Mouse (Mus musculus) c-Kit-positive CD71-negative TER-119-negative erythroid progenitor cells, embryonic 14.5 days (primary cell): Measurements from ENCODE around the gene Lamb3.

ENCODE experiments used
- DNase-seq: peaks from one replicate; pipeline ENCODE4 v3.0.0-alpha.2; 2013; ENCODE audit warnings: low read depth

Lamb3 gene

GRCm38 (mm10) chr1:193201383-193201778 lies 6.1 kb upstream of the Lamb3 start, which contains the start of gene Traf3ip3:
Gene Traf3ip3, minus strand, starts transcription at chr1:193201703.
- peak; percentile 69 for DNase-seq

GRCm38 (mm10) chr1:193203821-193204220 lies 3.7 kb upstream of the Lamb3 start:
- DNase-seq: no peak

GRCm38 (mm10) chr1:193205431-193205830 lies 2.1 kb upstream of the Lamb3 start:
- no peak for DNase-seq

DNA sequence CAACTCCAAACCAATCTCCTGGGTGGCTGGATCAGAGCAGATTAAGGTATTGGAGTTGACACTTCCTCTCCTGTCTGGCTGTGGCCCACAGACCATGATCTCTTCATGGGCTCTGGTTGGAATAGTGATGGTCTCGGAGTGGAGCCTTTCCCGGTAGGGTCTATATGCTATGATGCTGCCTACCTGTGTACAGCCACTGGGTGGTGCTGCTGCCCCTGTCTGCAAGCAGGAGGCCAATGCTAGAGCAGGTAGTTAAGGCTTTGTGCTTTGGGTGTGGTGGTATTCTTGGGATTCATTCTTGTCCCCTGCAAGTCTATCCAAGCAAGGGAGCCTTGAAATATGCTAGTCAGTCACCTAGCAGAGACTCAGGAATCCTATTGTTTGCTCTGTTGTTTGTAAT lies 679 bp downstream of the Lamb3 start:
- no peak for DNase-seq

GRCm38 (mm10) chr1:193211371-193211770 lies 3.9 kb downstream of the Lamb3 start:
- no peak for DNase-seq

DNA sequence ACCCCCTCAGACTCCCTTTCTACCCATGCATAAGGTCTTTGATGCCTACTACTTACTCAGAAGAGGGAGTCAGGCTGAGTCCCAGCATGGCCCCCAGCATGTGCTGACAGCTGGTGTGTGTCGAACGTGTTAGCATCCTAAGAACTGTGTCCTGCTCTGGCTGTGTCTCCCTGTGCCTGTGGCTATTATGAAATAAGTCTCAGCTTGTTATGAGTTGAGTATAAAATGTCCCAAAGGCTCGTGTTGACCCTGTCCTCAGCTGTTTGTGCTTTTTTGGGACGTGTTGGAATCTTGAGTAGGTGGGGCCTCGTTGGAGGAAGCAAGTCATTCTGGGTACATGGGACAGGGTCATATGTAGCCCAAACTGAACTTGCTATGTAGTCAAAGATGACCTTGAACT lies 6.6 kb downstream of the Lamb3 start:
- DNase-seq: no peak

DNA sequence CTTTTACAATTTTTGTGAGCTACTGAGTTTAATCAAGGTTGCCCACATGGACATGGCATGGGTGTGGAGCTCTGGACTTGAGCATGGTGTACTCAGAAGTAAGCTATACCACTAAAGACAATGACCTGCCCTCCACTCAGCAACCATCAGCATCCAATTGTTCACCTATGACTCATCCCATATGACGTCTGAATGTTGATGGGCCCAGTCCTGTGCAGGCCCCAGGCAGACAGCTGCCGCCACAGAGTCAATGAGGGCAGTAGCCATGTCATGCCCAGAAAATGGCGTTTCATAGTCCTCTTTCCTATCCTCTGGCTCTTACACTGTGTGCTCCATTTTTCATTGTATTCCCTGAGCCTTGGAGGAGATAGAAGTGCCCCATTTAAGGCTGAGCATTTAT lies 8.5 kb downstream of the Lamb3 start:
- no peak for DNase-seq

DNA sequence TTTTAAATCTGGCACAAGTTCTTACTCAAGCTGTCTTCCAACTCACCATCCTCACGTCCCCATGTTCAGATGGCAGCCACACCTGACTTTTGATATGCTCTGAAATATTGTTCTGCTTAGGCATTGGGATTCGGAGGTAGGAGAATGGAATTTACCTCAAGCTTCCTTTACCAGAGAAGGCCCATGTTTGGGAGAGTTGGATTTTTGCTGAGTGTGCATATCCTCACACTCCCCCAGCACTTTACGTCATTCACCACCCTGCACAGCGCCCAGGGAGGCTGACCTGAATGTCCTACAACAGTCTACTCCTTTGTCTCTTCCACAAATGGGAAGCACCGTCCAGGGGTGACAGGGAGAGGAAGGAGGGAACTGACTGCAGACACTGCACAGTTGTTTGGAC lies 12.9 kb downstream of the Lamb3 start:
- DNase-seq: no peak

DNA sequence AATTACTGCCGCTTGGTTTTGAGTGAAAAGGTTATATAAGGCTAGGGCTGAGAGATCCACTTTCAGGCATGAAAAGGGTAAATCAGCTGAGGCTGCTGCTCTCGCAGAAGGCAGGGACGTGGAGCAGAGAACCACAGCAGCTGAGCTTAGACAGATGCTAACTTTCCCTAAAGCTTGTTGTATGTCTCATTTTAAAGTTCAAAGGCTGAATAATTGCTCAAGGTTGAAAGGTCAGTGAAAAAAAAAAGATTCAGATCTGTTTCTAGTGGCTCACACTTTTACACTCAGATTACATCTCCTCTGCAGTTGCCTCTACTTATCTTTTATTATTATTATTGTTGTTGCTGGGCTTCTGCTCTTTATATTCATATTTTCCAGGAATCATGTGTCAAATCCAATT lies 18.0 kb downstream of the Lamb3 start:
- DNase-seq: no peak

DNA sequence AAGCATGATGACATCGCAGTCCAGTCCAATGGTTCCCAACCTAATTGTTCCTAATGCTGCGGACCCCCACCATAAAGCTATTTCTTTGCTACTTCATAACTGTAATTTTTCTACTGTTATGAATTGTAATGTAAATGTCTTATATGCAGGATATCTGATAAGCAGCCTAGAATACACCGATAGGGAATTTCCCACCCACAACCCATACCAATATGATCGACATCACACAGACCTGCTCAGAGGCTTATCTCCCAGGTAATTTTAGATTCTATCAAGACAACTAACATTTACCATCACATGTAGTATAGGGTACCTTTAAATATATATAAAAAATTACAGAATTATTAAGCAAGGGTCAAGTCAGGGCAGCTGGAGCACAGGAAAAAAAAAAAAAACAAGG lies 18.6 kb downstream of the Lamb3 start:
- no peak for DNase-seq

- DNase-seq: no peak
Observed at GRCm38 (mm10) chr1:193226724-193227522, 19.4 kb downstream of the Lamb3 start.

DNA sequence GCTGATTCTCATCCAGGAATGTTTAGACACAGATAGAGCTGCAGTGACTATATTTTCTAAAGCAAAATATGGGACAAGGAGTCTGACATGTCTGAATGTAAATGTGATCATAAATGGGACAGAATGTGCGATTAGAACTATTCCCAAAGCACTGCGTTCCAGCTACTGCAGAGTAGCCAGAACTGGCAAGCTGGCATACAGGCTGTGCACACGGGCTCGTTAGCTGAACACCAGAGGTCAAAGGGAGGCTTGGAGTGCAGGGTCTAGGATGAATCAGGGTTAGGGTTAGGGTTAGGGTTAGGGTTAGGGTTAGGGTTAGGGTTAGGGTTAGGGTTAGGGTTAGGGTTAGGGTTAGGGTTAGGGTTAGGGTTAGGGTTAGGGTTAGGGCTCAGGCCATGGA lies 20.0 kb downstream of the Lamb3 start:
- no peak for DNase-seq

- DNase-seq: no peak
Observed at GRCm38 (mm10) chr1:193229570-193229969, 22.1 kb downstream of the Lamb3 start.

DNA sequence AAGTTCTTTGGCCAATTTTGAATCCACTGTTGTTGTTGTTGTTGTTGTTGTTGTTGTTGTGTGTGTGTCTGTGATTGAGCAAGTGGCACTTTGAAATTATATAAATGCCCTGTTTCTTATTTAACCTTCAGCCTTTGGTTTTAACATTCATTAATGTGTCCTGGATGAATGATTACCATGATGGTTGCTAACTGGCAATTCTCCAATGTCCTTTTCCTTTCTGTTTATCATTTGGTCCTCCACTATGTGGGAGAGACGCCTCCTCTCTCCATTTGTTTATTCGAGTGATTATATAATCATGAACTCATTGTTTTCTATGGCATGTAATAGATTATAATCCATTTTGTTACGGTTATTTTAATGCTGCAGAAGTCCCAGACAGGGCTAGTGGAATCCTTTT lies 23.0 kb downstream of the Lamb3 start:
- DNase-seq: no peak

DNA sequence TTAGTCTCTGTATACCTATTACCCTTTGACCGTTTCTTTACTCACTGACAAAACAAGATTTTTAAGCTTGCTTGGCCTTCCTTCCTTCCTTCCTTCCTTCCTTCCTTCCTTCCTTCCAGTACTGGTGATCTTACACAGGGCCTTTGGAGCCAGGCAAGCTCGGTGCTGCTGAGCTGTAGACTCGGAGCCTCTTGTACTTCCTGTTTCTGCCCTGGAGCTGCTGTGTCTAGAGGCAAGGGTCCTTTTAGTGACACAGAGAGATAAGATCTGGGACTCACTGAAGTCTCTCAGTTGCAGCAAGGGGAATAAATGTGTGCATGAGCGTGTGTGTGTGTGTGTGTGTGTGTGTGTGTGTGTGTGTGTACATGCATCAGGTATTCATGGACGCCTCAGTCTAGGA lies 23.4 kb downstream of the Lamb3 start:
- peak; percentile 10 for DNase-seq

GRCm38 (mm10) chr1:193232732-193233131 lies 25.2 kb downstream of the Lamb3 start:
- DNase-seq: no peak

DNA sequence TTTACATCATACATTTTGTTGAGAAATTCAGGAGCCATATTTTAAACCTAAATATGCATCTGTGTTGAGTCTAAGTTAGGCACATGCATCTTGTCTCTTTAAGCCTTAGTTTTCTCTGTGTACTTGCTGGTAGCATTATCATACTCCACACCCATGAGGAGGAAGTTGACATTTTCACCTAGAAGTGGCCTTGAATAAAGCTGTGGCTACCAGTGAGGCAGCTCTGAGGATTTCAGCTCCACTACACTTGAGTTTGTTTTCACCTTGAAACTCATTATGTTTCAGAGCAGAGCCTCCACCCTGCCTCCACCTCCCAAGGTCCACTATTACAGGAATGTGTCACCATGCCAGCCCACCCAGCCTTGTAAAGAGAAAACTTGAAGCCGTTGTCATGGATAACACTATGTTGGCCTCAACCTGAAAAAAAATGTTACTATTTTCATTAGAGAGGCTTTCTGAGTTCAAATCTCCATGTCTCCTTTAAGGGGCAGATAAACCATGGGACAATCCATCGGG lies 26.7 kb downstream of the Lamb3 start:
- DNase-seq: no peak

GRCm38 (mm10) chr1:193234930-193235329 lies 27.4 kb downstream of the Lamb3 start:
- DNase-seq: no peak

GRCm38 (mm10) chr1:193238426-193238825 lies 30.9 kb downstream of the Lamb3 start:
- DNase-seq: no peak

- no peak for DNase-seq
Observed at GRCm38 (mm10) chr1:193241436-193241835, 33.9 kb downstream of the Lamb3 start.

- no peak for DNase-seq
Observed at GRCm38 (mm10) chr1:193242238-193242637, 34.7 kb downstream of the Lamb3 start.

DNA sequence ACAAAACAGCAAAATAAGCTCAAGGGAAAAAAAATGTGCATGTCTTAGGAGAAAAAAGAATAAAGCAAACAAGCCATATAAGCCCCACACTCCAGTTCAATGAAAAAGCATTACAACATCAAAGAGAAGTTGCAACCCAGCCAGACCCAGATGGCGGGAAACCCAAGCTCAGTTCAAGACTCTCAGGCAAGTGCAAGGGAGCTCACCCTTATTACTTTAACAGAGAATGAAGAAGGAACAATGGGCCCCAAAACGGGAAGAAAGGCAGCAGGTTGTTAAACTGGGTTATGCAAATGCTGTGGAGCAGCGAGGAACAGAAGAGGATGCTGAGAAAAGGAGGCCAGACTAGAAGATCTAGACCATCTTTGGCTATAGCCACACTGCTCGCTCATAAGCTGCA lies 35.4 kb downstream of the Lamb3 start:
- DNase-seq: no peak

- DNase-seq: no peak
Observed at GRCm38 (mm10) chr1:193243571-193244193, 36.2 kb downstream of the Lamb3 start.

- no peak for DNase-seq
Observed at GRCm38 (mm10) chr1:193244235-193244634, 36.7 kb downstream of the Lamb3 start.
